Mouse (Mus musculus) kidney, adult 18-20 months (tissue): ENCODE results near the gene Sumf2.
A peak's percentile ranks its signal among the peaks of the same experiment; 100 is the strongest.

ENCODE experiments used
- DNase-seq: peaks from one replicate; pipeline ENCODE4 v3.0.0; 2021

The Sumf2 gene

DNA sequence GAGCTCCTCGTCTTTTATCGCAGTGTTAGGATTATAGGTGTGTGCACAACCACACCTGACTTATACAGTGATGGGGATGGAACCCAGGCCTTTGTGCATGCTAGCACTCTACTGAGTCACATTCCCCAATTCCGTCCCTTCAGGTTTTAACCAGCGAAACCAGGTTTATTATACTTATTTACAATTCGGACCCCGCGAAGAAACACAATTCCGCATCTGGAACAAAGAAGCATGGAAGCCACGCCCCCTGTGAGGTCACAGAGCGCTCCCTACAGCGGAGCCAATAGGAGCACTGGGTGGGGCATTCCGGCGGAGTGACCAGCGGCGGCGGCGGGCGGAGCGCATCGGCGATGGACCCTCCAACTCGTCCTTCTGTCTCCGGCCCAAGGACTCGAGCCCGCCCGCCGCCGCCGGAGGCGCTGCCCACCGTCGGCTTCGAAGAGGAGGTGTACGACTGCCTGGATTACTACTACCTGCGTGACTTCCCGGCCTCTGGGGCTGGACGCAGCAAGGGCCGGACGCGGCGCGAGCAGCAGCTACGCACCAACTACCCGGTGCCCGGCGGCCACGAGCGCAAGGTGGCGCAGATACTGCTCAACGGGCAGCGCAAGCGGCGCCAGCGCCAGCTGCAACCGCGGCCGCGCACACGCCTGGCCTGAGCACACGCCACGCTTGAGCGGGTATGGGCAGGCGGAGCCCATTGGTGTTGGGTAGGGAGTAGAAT, 61.6 kb downstream of the Sumf2 start, which contains the start of gene Nupr1l:
Nupr1l (plus strand) TSS at position 299 of the 724 bp plus-strand sequence.
- DNase-seq = peak; percentile 93

DNA sequence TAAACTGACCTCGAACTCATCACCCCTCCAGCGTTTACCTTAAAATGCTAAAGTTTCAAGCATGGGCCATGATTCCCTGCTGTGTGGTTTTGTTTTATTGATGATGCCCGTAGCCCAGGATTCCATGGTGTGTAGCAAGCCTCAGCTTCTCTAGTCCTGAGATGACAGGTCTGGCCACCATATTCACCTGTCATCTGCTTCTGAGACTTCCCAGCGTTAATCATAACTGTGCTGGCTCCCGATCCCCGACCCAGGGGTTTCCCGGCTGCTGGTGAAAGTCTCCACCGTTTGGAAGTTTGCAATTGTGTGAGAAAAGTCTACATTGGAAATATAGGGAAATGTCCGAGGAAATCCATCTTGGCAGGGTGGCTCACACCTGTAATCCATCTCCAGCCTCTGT, 62.4 kb downstream of the Sumf2 start:
- no peak for DNase-seq

DNA sequence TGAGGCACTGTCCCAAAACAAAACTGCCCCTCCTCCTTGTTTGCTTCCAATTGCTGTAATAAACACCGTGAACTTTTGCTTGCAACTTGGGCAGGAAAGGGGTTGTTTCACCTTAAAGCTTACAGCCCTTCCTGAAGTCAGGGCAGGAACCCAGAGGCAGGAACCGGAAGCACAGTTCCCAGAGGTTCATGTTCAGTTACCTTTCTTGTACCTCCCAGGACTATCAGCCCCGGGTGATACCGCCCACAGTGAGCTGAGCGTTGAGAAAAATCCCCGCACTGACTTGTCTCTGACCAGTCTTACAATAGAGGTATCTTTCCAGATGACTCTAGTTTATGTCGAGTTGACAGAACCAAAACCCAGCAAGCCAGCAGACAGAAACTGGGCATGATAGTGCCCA, 62.8 kb downstream of the Sumf2 start:
- no peak for DNase-seq
